Mouse (Mus musculus): ENCODE measurements around the gene Gm2174.

Gm2174 gene

DNA sequence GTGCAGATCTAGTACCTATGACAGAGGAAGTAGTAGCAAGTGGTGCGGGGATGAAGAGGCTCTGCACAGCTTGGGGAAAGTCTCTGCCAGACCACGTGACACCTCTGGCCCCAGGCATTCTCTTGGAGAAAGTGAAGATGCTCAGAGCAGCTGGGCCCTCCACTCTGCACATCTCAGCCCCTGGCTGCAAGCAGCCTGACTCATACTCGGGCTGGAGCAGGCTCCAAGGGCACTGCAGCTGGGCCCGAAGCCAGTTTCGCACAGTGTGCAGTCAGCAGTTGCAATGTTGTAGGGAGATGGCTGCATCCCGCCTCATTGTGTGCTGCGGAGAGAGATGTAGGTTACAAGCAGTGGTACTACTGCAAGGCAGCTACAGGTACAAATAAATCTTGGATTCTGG is 49.5 kb downstream of the Gm2174 start:
- no peak for DNase-seq (ENCODE audit: low spot score in 2 of 2)
